Mouse (Mus musculus) lung, postnatal 0 days (tissue): ENCODE measurements around the gene Ntf5.

ENCODE experiments used
- CTCF ChIP-seq: IDR thresholded peaks from 2 replicates; pipeline ENCODE4 v1.5.1; 2016; ENCODE audit warnings: antibody characterized with exemption, mild to moderate bottlenecking
- EP300 ChIP-seq: IDR thresholded peaks from 2 replicates; pipeline ENCODE4 v1.6.1; 2016; ENCODE audit warnings: antibody characterized with exemption, mild to moderate bottlenecking, control low read depth

DNA sequence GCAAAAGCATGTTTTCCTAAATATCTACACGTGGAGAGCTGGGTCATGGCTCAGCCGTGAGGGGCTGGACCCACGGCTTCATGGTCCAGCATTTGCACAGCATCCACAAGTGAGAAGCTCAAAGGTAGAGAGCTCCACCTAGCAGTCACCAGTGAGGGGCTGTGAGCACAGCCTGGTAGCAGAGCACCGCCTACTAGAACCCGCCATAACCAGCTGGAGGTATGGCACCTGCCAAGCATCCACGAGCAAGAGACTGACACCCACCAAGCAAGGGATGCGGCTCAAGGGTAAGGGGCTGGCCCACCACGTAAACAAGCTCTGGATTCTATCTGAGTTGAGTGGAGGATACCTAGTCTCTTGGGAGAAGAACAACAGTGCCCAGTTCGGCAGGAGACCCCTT is 52.1 kb downstream of the Ntf5 start:
- TF ChIP-seq EP300, result no peak
- no peak; the same call in 1 of the 2 replicates for TF ChIP-seq CTCF
